Mouse (Mus musculus): ENCODE results near the gene Pagr1a.

The Pagr1a gene

GRCm38 (mm10) chr7:126999568-126999967 is 17.6 kb downstream of the Pagr1a start:
- no peak for DNase-seq

GRCm38 (mm10) chr7:126996449-126996848 is 20.7 kb downstream of the Pagr1a start:
- no peak for DNase-seq

- no peak for DNase-seq
Measured at GRCm38 (mm10) chr7:126988816-126989215, 28.3 kb downstream of the Pagr1a start.

GRCm38 (mm10) chr7:126986319-126986718 is 30.8 kb downstream of the Pagr1a start:
- DNase-seq, result peak; percentile 78

- no peak for DNase-seq
Measured at GRCm38 (mm10) chr7:126984667-126985444, 32.3 kb downstream of the Pagr1a start.

GRCm38 (mm10) chr7:126983113-126983512 is 34.0 kb downstream of the Pagr1a start:
- DNase-seq, result no peak

- no peak for DNase-seq
Measured at GRCm38 (mm10) chr7:126982054-126982453, 35.1 kb downstream of the Pagr1a start.

- DNase-seq, result no peak
Measured at GRCm38 (mm10) chr7:126981601-126982000, 35.6 kb downstream of the Pagr1a start.

GRCm38 (mm10) chr7:126978841-126979240 is 38.3 kb downstream of the Pagr1a start:
- DNase-seq, result no peak

- peak; percentile 22 for DNase-seq
Measured at GRCm38 (mm10) chr7:126976878-126977459, 40.2 kb downstream of the Pagr1a start.

- peak; percentile 99 for DNase-seq
Measured at GRCm38 (mm10) chr7:126975950-126976866, 40.9 kb downstream of the Pagr1a start, which contains the start of gene Cdiptos. Gene Cdiptos (minus strand): TSS chr7:126976098.

GRCm38 (mm10) chr7:126975893-126975949 is 41.4 kb downstream of the Pagr1a start, which contains the start of gene Cdipt:
Gene Cdipt (plus strand): TSS chr7:126975914.
- DNase-seq, result no peak

GRCm38 (mm10) chr7:126975493-126975892 is 41.7 kb downstream of the Pagr1a start:
- peak; percentile 24 for DNase-seq

- no peak for DNase-seq
Measured at GRCm38 (mm10) chr7:126967361-126967760, 49.8 kb downstream of the Pagr1a start.

- DNase-seq, result no peak
Measured at GRCm38 (mm10) chr7:126965568-126965967, 51.6 kb downstream of the Pagr1a start.

Measured in kidney, postnatal 10 days (tissue).